Mouse (Mus musculus): ENCODE results near the gene Mat2a. TPM values are rescaled to one million over a fixed set of nuclear protein-coding genes. Genes with fewer than 3 reads are reported as not detected.

The Mat2a gene
- total and polyA plus RNA-seq, 3 experiments, result 319 to 3,179 (median 357) TPM

GRCm38 (mm10) chr6:72430989-72431921, 8.1 kb downstream of the Mat2a start:
- H3K36me3 ChIP-seq (ENCODE audit: control insufficient read depth in 1 of 2, insufficient read depth in 2 of 2, low read length in 2 of 2), result peaks cover 17 to 20% of the 10 kb centered on the region in 2 experiments
- peak; percentile 83; the same call in 1 of the 2 replicates for TF ChIP-seq POLR2AphosphoS5 (IDR thresholded peaks at IDR 0.05; ENCODE audit: borderline replicate concordance, low read depth, low read length)
- peak; percentile 20 to 75; a peak in 2 of 4 replicates for TF ChIP-seq POLR2A (IDR thresholded peaks at IDR 0.05; ENCODE audit: control insufficient read depth in 1 of 2, insufficient read depth in 1 of 2, low read depth in 1 of 2, low read length in 2 of 2, poor library complexity in 1 of 2)
- TF ChIP-seq ZC3H11A (IDR thresholded peaks at IDR 0.05; ENCODE audit: low read depth, low read length), result no peak
- H3K27me3 ChIP-seq (ENCODE audit: control insufficient read depth in 1 of 2, insufficient read depth in 2 of 2, low read length in 2 of 2), result no peaks in the 10 kb centered on the region
- no peak overlapping the region for H3K9ac ChIP-seq (ENCODE audit: control insufficient read depth, low read depth, low read length, poor library complexity, severe bottlenecking)
- H3K4me1 ChIP-seq (ENCODE audit: control insufficient read depth in 1 of 2, insufficient read depth in 2 of 2, low read length in 2 of 2), result no peaks in the 10 kb centered on the region
- peaks cover 8% of the 10 kb centered on the region; the same call in 1 of the 2 replicates for H3K79me2 ChIP-seq (ENCODE audit: control insufficient read depth, insufficient read depth, low read length, poor library complexity)
- peak overlapping the region; percentile 16; the same call in 1 of the 2 replicates for H3K27ac ChIP-seq (ENCODE audit: control insufficient read depth, low read depth, low read length)
- no peak overlapping the region for H3K4me3 ChIP-seq (ENCODE audit: control insufficient read depth in 1 of 2, insufficient read depth in 1 of 2, low read depth in 2 of 2, low read length in 2 of 2)
- H3K9me3 ChIP-seq (replicated peaks; ENCODE audit: insufficient read depth, low read length), result no peaks in the 10 kb centered on the region
- DNase-seq (ENCODE audit: low read depth, low spot score), result peak; percentile 79

- Histone ChIP-seq H3K9me3 (replicated peaks; ENCODE audit: insufficient read depth, low read length) (no peaks in the 10 kb centered on the region), H3K9ac (ENCODE audit: control insufficient read depth, low read depth, low read length, poor library complexity, severe bottlenecking) (no peak overlapping the region), H3K4me1 (ENCODE audit: control insufficient read depth in 1 of 2, insufficient read depth in 2 of 2, low read length in 2 of 2) (no peaks in the 10 kb centered on the region), H3K36me3 (ENCODE audit: control insufficient read depth in 1 of 2, insufficient read depth in 2 of 2, low read length in 2 of 2) (peaks cover under 1 to 3% of the 10 kb centered on the region in 2 experiments), H3K4me3 (ENCODE audit: control insufficient read depth in 1 of 2, insufficient read depth in 1 of 2, low read depth in 2 of 2, low read length in 2 of 2) (no peak overlapping the region), H3K27me3 (ENCODE audit: control insufficient read depth in 1 of 2, insufficient read depth in 2 of 2, low read length in 2 of 2) (no peaks in the 10 kb centered on the region), H3K27ac (ENCODE audit: control insufficient read depth, low read depth, low read length) (no peak overlapping the region), H3K79me2 (ENCODE audit: control insufficient read depth, insufficient read depth, low read length, poor library complexity) (no peaks in the 10 kb centered on the region)
- TF ChIP-seq NELFE (IDR thresholded peaks at IDR 0.05; ENCODE audit: low read depth, low read length) (no peak), SIN3A (IDR thresholded peaks at IDR 0.05; ENCODE audit: low read length) (no peak), KAT2A (conservative IDR thresholded peaks at IDR 0.05; ENCODE audit: low read depth, low read length) (no peak), POLR2A (IDR thresholded peaks at IDR 0.05; ENCODE audit: control insufficient read depth in 1 of 2, insufficient read depth in 1 of 2, low read depth in 1 of 2, low read length in 2 of 2, poor library complexity in 1 of 2) (no peak), UBTF (IDR thresholded peaks at IDR 0.05; ENCODE audit: borderline replicate concordance, insufficient read depth, low read depth, low read length) (no peak), USF1 (IDR thresholded peaks at IDR 0.05; ENCODE audit: low read depth, low read length) (no peak), EP300 (IDR thresholded peaks at IDR 0.05; ENCODE audit: low read depth in 1 of 2, low read length in 2 of 2) (no peak), POLR2AphosphoS2 (IDR thresholded peaks at IDR 0.05; ENCODE audit: low read length) (no peak), TAL1 (IDR thresholded peaks at IDR 0.05; ENCODE audit: low read length) (no peak), MAZ (IDR thresholded peaks at IDR 0.05; ENCODE audit: low read depth, low read length) (no peak), MAFK (IDR thresholded peaks at IDR 0.05; ENCODE audit: borderline replicate concordance, low read depth, low read length) (no peak), TCF12 (IDR thresholded peaks at IDR 0.05; ENCODE audit: low read depth, low read length) (no peak), POLR2AphosphoS5 (IDR thresholded peaks at IDR 0.05; ENCODE audit: borderline replicate concordance, low read depth, low read length) (no peak), SMC3 (IDR thresholded peaks at IDR 0.05; ENCODE audit: low read depth, low read length) (no peak), TBP (IDR thresholded peaks at IDR 0.05; ENCODE audit: low read depth, low read length) (no peak), ZKSCAN1 (IDR thresholded peaks at IDR 0.05; ENCODE audit: low read depth, low read length) (no peak)
- DNase-seq (ENCODE audit: low read depth, low spot score), result peak; percentile 16
These were observed 10.1 kb downstream of the Mat2a start for GRCm38 (mm10) chr6:72429061-72429842.

Measured in MEL (cell line).